Mouse (Mus musculus) layer of hippocampus, postnatal 10 days (tissue): Measurements from ENCODE around the gene Prune1. TPM values are rescaled to one million over a fixed set of nuclear protein-coding genes. Genes with fewer than 3 reads are reported as not detected.

Source experiments
- DNase-seq, 2 experiments: peaks; one replicate each; pipeline ENCODE4 v3.0.0; 2021; ENCODE audit warnings: low spot score in 2 of 2
- total RNA-seq, 2 experiments: library from RNA; stranded (reverse); gene quantifications; 2 replicates each; pipeline ENCODE4 v1.2.3; 2021

The Prune1 gene
- total RNA-seq, 2 experiments from 2014 or later: 34.9 to 36.3 TPM

GRCm38 (mm10) chr3:95280747-95281146 is 1.1 kb downstream of the Prune1 start:
- DNase-seq: peak; percentile 13 to 21

DNA sequence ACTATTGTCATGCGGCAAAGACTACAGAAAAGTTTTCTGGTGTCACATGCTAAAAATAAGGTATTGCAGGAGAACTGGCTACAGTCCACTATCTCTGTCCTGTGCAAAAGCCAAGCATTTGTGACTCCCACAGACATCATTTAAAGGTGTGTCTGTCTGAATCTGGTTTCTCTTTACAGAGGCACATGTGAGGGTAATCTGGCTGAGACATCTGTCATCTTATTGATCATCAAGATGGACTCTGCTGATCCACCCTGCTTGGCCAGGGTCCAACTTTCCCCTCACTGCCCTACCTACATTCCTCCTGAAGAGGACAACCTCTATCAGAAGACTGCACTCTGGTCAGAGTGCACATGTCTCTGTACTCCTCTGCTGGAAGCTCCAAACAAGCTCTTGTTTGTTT is 4.7 kb downstream of the Prune1 start:
- no peak for DNase-seq

GRCm38 (mm10) chr3:95276428-95276934 is 5.4 kb downstream of the Prune1 start:
- DNase-seq: no peak

- no peak for DNase-seq
Observed at GRCm38 (mm10) chr3:95275161-95275560, 6.7 kb downstream of the Prune1 start.

DNA sequence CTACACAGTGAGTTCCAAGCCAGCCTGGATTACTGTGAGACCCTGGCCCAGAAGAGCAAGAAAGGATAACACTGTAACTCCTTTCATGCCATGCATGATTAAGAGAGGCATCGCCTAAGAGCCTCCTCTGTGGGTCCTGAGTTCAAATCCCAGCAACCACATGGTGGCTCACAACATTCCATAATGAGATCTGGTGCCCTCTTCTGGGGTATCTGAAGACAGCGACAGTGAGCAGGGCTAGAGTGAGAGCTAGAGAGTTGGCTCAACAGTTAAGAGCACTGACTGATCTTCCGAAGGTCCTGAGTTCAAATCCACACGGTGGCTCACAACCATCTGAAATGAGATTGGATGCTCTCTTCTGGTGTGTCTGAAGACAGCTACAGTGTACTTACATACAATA is 7.4 kb downstream of the Prune1 start:
- DNase-seq: no peak

GRCm38 (mm10) chr3:95273471-95273870 is 8.4 kb downstream of the Prune1 start:
- no peak for DNase-seq

DNA sequence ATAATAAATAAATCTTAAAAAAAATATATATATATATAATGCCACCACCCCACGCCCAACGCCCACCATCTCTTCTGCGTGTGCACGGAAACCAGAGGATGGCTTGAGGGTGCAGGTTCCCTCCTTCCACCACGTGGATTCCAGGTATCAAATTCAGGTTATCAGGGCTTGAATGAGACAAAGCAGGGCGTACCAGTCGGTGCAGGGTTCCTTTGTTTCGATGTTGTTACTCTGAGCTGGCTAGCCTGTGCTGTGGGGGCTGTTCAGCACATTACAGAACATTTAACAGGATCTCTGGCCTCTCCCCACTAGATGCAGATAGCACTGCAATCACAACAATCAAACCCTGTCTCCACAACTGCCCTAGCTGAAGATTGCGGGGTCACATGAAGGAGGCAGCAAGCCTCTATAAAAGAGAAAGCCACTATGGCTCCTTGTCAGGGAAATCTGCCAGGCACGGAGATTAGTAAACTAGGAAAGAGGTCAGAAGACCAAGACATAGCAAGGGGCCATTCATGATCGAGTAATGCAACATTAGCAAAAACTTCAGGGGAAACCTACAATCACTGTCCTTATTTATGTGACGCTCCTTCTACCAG is 11.0 kb downstream of the Prune1 start:
- DNase-seq: no peak

- DNase-seq: no peak
Observed at GRCm38 (mm10) chr3:95269789-95270188, 12.1 kb downstream of the Prune1 start.

DNA sequence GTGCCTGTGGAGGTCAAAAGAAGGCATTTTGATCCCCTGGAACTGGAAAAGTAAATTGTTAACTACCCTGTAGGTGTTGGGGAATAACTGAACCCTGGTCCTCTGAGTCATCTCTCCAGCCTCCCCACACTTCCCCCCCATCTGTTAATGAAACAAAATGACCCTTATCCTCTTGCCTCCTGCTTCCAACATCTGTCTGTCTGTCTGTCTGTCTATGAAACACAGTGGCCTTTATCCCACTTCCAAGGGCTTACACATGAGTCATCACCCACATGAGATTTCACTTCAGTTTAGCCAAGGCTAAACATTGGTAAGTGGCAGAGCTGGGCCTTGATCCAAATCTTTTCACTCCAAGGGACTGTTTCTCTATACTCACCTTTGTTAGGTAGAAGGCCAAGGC is 14.0 kb downstream of the Prune1 start:
- no peak for DNase-seq

GRCm38 (mm10) chr3:95266052-95266451 is 15.8 kb downstream of the Prune1 start:
- no peak for DNase-seq

DNA sequence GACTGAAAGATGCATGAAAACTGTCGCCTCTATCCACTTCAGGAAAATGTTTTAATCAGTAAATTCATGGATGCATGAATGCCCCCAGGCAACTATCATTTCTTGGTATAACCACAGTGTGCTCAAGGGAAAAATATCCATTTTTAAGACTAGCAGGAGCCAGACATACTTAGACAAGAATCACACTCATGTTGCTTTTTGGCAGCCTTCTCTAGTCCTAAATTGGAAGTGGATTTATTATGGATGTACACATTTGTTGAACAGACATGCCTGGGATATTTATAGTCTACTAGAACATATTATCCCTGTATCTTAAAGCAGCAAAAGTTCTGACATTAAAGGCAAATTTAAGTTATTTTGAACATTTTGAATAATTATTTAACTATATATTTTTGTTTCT is 17.2 kb downstream of the Prune1 start:
- DNase-seq: no peak

GRCm38 (mm10) chr3:95263089-95263739 is 18.7 kb downstream of the Prune1 start:
- DNase-seq: peak; percentile 64 to 76

DNA sequence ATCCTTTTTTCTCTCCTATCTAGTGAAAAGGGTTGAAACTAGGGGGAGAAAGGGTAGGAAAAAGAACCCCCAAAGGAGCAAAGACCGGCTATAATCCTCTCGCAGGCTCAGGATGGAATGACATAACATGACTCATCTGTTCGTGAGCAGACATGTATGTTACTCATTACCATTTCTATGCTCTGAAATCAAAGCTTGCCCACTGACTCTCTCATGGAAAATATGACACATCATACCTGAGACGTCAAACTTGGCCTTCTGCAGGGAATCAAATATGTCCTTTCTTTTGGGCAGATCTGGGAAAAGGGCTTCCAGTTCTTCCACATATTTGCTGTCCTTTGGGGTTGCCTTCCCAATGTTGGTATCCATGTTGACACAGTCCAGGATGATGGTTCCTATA is 19.9 kb downstream of the Prune1 start:
- DNase-seq: no peak

DNA sequence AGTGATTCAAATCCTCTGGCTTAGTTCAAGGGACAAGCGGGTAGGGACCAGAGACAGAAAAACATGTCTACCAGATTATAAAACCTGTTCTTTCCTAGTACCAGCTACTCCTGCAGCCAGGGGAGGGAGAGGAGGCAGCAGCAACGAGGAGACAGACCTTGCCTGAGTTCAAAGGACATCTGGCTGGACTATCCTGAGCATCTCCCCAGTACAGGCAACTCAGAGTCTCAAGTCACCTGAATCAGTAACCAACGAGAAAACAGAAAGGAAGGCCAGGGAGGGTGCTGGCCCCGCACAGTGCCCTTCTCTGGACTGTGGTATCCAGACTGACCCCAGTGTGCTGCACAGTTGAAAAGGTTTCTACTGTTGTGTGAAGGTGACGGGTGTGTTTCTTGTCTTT is 24.9 kb downstream of the Prune1 start:
- DNase-seq: no peak

- no peak for DNase-seq
Observed at GRCm38 (mm10) chr3:95250783-95251424, 31.0 kb downstream of the Prune1 start, which contains the start of gene Bnipl. TSS of gene Bnipl (minus strand) at chr3:95251193.

GRCm38 (mm10) chr3:95250361-95250760 is 31.5 kb downstream of the Prune1 start:
- DNase-seq: no peak

GRCm38 (mm10) chr3:95247660-95248336 is 34.1 kb downstream of the Prune1 start:
- DNase-seq: no peak

DNA sequence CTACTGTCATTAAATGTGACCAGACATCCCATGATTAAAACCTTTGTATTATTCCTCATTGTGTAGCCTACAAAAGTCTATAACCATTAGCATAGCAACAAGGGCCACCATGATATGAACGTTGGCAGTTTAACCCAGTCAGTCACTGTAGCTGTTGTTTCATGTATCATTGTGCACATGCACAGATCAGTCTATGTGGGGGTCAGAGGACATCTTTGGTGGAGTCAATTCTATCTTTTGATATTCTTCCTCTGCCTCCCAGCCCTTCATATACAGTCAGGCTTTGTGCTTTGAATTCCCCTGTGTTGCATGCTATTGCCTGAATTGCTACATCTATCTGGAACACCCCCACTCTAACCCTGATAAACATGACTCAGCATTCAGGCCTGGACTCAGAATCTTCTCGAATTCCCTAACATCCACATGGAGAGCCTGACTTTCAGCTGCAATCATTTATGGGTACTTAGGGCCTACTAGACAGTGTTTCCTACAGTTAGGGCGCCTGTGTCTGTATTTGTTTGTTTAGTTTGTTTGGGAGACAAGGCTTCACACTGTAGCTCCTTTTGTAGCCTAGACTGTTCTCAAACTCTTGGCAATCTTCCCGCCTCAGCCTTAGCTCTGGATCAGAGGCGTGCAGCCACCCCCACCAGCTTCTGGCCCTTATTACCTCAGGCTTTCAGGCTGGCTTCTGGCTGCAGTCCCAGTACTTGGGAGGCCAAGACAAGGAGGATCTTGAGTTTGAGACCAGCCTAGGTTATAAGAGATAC is 35.2 kb downstream of the Prune1 start:
- DNase-seq: peak; percentile 50 to 55

GRCm38 (mm10) chr3:95243086-95243485 is 38.8 kb downstream of the Prune1 start:
- DNase-seq: no peak

DNA sequence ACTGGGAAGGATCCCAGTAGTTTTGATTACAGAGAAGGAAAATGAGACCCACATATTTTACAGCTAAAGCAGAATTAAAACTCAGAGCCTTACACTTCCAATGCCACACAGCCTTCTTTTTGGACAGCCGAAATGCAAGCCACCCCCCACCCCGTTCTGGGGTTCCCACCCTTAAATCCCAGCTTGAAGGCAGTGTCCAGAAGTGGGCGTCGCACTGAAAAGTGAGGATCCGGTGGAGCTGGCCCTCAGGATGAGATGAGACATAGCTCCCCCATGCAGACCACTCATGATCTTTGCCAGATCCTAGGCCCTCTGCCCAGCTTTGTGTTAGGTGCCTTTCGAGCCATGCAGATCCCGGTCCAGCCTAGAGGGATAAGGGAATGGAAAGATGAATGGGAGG is 40.4 kb downstream of the Prune1 start, which contains the start of gene Gm128:
Gm128 (minus strand) TSS at position 101 of the 400 bp plus-strand sequence.
- DNase-seq: no peak

GRCm38 (mm10) chr3:95240900-95241299 is 41.0 kb downstream of the Prune1 start:
- DNase-seq: no peak
